Mouse (Mus musculus) testis, postnatal 10 days (tissue): ENCODE measurements around the gene Ece1.

Experiments
- DNase-seq: peaks from one replicate; pipeline ENCODE4 v3.0.0; 2021; ENCODE audit warnings: low spot score

Ece1 gene

DNA sequence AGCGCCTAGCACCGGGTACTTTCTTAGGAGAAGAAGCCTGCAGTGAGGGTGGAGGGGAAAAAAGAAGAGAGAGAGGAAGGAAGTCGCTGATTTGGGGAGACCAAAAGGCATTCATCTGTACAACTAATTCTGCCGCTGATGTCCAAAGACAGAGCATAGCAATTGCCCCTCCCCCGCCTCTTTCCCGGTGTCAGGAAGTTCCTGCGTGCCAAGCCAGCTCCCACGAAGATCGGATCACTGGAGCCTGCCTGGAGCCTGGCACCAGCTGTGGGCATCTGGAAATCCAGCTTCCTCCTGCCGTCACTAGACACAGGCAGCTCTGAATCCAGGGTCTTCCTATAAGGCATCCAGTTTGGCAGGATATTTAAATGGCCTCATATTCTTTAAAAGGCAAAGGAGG lies 122.2 kb downstream of the Ece1 start:
- peak; percentile 80 for DNase-seq

- DNase-seq: no peak
These were observed 122.7 kb downstream of the Ece1 start for GRCm38 (mm10) chr4:137984746-137985145.

- DNase-seq: no peak
These were observed 127.4 kb downstream of the Ece1 start for GRCm38 (mm10) chr4:137989426-137989825.

GRCm38 (mm10) chr4:137990433-137990832 lies 128.4 kb downstream of the Ece1 start:
- DNase-seq: no peak

DNA sequence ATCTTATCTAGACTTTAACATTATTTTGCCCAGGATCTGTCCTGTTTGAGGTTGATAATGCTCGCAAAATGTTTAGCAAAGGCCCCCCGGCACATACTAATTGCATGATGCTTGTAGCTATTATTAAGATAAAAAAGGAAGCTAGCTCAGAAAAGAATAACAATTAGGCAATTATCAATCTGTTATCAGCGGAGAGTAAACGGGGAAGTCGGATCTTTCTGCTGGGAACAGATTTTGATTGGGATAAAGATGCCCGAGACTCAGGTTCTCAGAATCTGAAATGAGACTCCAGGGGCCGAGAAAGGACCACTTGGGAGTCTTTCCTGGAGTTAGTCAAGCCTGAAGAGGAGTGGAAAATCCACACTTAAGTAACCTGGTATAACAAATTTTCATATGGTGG lies 129.2 kb downstream of the Ece1 start:
- DNase-seq: no peak

DNA sequence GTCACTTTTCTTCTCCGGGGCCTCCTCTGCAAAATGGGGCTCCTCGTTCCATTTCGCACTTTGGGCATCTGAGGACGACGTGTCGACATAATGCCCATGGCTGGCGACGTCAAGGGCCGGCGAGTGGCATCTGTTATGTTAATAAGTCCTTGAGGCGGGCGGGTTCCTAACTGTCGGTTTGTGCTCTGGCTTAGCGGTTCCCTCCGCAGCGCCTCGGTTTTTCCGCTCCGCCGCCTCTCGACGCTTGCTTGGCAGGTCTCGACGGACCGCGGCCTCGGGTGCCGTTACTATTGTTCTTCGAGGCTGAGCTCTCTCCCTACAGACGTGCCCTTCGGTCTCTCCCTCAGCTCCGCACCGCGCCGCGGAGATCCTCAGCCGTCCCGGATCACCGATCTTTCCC lies 130.9 kb downstream of the Ece1 start, which contains the start of gene Eif4g3:
TSS of gene Eif4g3 (plus strand) at position 133 of the 400 bp plus-strand sequence.
- no peak for DNase-seq

- DNase-seq: peak; percentile 100
These were observed 131.3 kb downstream of the Ece1 start for GRCm38 (mm10) chr4:137993291-137993758.

DNA sequence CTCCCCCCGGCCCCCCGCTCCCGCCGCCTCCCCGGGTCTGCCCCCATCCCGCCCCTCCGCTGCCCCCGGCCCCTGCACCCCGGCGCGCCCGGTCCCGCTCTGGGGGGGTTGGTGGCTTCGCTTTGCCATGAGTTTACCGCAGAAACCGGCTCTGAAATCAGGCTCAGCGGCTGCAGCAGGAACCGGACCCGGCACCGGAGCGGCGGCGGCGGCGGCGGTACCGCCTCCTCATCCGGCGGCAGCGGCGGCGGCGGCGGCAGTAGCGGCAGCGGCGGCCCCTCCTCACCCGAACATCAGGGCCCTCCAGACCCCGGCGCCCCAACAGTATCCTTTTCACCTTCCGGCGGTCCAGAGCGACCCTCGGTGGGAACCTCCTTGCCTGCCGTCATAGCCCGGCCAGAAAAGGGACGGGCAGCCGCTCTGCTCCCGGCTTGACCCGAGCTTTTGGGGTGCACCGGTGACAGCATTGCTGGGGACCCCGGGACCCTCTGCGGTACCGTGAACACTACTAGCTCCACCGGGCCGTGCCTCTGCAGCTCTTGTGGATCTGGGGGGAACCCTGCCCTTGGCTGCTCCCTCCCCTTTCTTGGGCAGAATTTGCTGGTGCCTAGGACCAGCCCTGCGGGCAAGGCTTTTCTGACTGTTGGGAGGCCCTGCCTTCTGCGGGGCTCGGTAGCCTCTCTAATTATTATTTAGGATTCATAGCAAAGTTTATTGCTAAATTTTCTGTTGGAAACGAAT lies 132.0 kb downstream of the Ece1 start:
- peak; percentile 67 for DNase-seq

GRCm38 (mm10) chr4:137994562-137995336 lies 132.7 kb downstream of the Ece1 start:
- no peak for DNase-seq

DNA sequence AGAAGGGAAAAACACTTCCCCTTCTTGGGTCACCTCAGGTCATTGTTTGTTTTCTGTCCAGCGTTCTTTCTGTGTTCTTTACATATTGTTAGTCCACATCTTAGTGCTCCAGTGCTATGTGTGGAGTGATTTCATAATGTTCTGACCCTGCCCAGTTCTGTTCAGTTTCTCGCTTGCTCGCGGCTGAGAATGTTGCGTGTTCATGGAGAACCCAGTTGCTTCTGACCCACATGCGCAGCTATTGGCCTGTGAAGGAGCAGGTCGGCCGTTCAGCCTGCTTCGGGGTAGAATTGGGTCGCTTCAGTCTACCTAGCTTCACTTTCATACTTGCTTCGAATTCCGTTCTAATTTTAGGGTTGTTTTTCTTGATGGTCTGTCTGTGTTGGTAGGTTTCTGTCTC lies 133.4 kb downstream of the Ece1 start:
- no peak for DNase-seq

DNA sequence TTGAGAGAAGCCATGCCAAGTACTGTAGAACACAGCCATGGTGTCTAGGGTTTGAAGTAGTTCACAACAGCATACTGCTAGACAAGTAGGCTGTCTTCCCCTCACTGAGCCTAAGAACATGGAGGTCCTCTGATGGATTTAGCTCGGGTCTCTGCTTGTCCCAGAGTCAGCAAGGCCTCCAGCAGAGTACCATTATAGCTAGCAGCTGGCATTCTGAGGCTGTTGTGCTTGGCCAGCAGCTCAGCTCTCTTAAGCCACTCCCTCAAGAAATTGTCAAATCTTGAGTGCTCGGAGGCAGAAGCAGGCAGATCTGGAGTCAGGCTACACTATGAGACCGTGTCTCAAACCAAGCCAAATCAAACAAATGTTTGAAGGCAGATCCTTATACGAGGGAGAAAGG lies 136.2 kb downstream of the Ece1 start:
- DNase-seq: no peak

DNA sequence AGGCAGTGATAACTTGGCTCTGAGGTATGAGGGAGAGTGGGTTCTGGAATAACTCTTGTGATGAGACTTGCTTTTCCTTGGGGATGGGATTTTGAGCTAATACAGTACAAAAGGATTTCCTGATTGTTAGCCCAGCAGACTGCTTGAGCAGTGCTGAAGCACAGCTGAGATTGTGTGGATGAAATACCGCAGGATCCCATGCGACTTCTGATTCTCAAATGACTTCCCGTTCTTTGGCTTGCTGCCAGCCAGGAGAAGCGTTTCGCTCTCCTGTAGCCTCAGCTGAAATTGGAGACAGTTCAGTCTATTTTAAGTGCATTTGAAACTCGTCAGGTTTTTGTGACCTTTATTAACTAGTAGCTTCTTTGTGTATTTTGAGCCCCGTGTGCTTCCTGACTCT lies 138.6 kb downstream of the Ece1 start:
- DNase-seq: peak; percentile 60

GRCm38 (mm10) chr4:138003909-138004610 lies 142.0 kb downstream of the Ece1 start:
- DNase-seq: no peak

DNA sequence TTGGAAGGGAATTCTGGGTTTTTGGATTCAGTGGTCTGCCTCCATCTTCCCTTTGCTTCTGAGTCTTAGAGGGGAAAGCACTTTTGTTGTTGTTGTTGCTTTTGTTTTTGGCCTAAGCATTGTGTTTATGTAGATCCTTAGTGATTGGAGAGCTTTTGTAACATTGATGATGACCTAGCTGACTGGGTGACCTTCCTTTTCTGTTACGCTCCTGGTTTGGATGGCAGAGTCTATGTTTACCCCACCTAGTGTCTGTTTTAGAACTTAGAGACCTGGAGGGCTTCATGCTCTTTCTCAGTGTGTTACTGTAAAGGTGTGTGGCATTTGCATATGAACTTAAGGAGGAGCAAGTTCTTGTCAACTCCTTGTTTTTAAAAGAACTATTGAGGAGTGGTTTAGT lies 143.7 kb downstream of the Ece1 start:
- DNase-seq: no peak

DNA sequence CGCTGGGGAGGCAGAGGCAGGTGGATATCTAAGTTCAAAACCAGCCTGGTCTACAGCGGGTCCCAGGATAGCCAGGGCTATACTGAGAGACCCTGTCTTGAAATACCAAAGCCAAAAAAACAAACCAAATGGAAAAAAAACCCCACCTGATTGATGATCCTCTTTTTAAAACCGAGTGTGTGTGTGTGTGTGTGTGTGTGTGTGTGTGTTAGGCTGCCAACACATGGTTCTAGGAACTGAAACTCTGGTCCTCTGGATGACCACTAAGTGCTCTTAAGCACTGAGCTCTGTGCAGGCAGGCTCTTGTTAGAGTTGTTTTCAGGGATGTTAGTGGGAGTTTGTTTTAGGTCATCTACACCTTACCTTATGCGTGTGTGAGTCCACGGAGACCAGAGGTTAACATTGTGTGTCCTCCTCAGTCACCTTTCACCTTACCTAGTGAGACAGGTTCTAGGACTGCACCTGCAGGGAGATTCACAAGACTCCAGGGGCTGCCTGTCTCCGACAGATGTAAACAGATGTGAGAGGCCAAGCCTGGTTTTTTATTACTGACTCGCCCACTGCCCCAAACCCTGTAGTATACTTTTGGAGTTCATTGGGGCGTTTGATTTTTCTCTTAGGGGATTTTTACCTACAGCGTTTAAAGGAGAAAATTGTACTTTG lies 145.0 kb downstream of the Ece1 start:
- DNase-seq: no peak

- DNase-seq: no peak
These were observed 146.6 kb downstream of the Ece1 start for GRCm38 (mm10) chr4:138008646-138009045.

GRCm38 (mm10) chr4:138009786-138010502 lies 147.9 kb downstream of the Ece1 start:
- DNase-seq: no peak

- DNase-seq: no peak
These were observed 151.9 kb downstream of the Ece1 start for GRCm38 (mm10) chr4:138013723-138014479.
